Mouse (Mus musculus) ES-E14 (cell line): ENCODE results near the gene Katnb1.

Experiments
- CHD2 ChIP-seq: IDR thresholded peaks from 2 replicates; pipeline ENCODE4 v1.6.1; 2014; ENCODE audit warnings: mild to moderate bottlenecking, low read depth, low read length, inconsistent platforms
- HCFC1 ChIP-seq: IDR thresholded peaks from 2 replicates; pipeline ENCODE4 v1.6.1; 2012; ENCODE audit warnings: low read length, inconsistent platforms, borderline replicate concordance; ENCODE audit not compliant: insufficient read depth
- MAFK ChIP-seq: IDR thresholded peaks from 2 replicates; pipeline ENCODE4 v1.6.1; 2014; ENCODE audit warnings: mild to moderate bottlenecking, low read depth, low read length, inconsistent platforms; ENCODE audit not compliant: insufficient read depth
- ZC3H11A ChIP-seq: IDR thresholded peaks from 2 replicates; pipeline ENCODE4 v1.6.1; 2012; ENCODE audit warnings: low read depth, mild to moderate bottlenecking, inconsistent platforms, low read length, borderline replicate concordance
- ZNF384 ChIP-seq: IDR thresholded peaks from 2 replicates; pipeline ENCODE4 v1.6.1; 2012; ENCODE audit warnings: low read depth, low read length, inconsistent platforms

DNA sequence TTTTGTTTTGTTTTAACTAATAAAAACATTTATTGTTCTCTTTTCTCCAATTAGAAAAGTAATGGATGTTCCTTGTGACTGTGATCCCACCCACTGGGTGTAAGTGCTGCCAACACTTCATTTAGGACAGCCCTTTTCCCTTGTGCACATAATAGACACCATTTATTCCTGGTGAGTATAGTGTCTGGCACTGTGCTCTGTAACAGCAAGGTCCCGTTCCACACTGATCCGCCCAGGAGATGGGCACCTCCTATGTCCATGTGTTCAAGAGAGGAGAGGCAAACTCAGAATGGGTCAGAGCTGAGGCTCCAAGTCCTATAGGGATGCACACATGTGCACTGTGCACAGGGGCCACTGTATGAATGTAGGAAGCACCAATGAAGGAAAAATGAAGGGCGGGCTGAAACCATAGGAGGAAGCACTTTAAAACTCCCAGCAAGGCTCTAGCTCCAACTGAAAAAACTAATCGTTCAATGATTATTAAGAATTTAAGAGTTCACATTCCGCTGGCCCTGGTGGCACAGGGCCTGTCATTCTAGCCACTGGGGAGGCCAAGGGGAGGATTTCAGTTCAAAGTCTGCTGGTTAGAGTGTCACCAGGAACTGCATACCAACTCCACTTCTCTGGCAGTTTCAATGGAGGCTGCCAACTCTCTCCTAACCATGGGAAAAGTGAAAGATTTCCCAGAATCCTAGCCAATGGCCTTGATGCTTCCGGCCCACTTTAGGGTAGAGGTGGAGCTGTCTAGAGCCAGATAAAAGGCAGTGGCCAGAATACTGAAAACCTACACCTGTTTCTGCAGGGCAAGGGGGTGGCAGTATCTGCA, 63.0 kb downstream of the Katnb1 start:
- TF ChIP-seq ZNF384 (no peak), CHD2 (no peak), HCFC1 (no peak), ZC3H11A (no peak), MAFK (no peak)
